Mouse (Mus musculus): ENCODE measurements at regions not wholly inside any gene's neighbourhood (a gene's known extent, or its start where the extent isn't known, plus 50 kb on each side); places are given as distances from the start of the nearest gene placed in this dataset.
"Not testable (repeated sequence)": the region's sequence is repeated elsewhere in the genome, so short reads cannot be mapped to it uniquely, and the experiment has no call there.

GRCm38 (mm10) chr9:33717614-33718013 lies 768.1 kb upstream of the Kirrel3 start:
- TF ChIP-seq CTCF (IDR thresholded peaks at IDR 0.05; ENCODE audit: low read depth) = no peak
- no peak for TF ChIP-seq EP300 (IDR thresholded peaks at IDR 0.05; ENCODE audit: low read depth)
- no peak overlapping the region for H3K4me2 ChIP-seq (ENCODE audit: low read depth, low read length)
- H3K27me3 ChIP-seq (ENCODE audit: control insufficient read depth, insufficient read depth, low read length) = no peaks in the 10 kb centered on the region
- no peak overlapping the region for H3K27ac ChIP-seq (ENCODE audit: low read depth)
- no peak overlapping the region for H3K9ac ChIP-seq (replicated peaks; ENCODE audit: low read depth, low read length)
- H3K9me3 ChIP-seq (replicated peaks; ENCODE audit: control insufficient read depth, low read length) = no peaks in the 10 kb centered on the region
- ATAC-seq (ENCODE audit: insufficient read depth, low read depth) (no peak), DNase-seq (ENCODE audit: low spot score) (no peak)
- no peaks in the 10 kb centered on the region for H3K36me3 ChIP-seq (replicated peaks; ENCODE audit: control insufficient read depth, insufficient read depth, low read length)
- no peak overlapping the region for H3K4me3 ChIP-seq (ENCODE audit: low read depth, low read length)
- 79% methylated on average over 2 of the region's 2 CpGs for WGBS
- no peaks in the 10 kb centered on the region for H3K4me1 ChIP-seq (ENCODE audit: control insufficient read depth, insufficient read depth)

- ATAC-seq (ENCODE audit: insufficient read depth, low read depth) = no peak
- WGBS = 82% methylated on average over 1 of the region's 1 CpGs
- no peak for DNase-seq (ENCODE audit: low spot score)
- no peaks in the 10 kb centered on the region for H3K27me3 ChIP-seq (ENCODE audit: control insufficient read depth, insufficient read depth, low read length)
- no peak overlapping the region for H3K27ac ChIP-seq (ENCODE audit: low read depth)
- H3K4me3 ChIP-seq (ENCODE audit: low read depth, low read length) = no peak overlapping the region
- no peaks in the 10 kb centered on the region for H3K9me3 ChIP-seq (replicated peaks; ENCODE audit: control insufficient read depth, low read length)
- no peaks in the 10 kb centered on the region for H3K4me1 ChIP-seq (ENCODE audit: control insufficient read depth, insufficient read depth)
- H3K4me2 ChIP-seq (ENCODE audit: low read depth, low read length) = no peak overlapping the region
- H3K36me3 ChIP-seq (replicated peaks; ENCODE audit: control insufficient read depth, insufficient read depth, low read length) = no peaks in the 10 kb centered on the region
- TF ChIP-seq CTCF (IDR thresholded peaks at IDR 0.05; ENCODE audit: low read depth) (no peak), EP300 (IDR thresholded peaks at IDR 0.05; ENCODE audit: low read depth) (no peak)
- no peak overlapping the region for H3K9ac ChIP-seq (replicated peaks; ENCODE audit: low read depth, low read length)
Measured at GRCm38 (mm10) chr9:33724811-33725210, 760.9 kb upstream of the Kirrel3 start.

GRCm38 (mm10) chr9:33728058-33728457 lies 757.6 kb upstream of the Kirrel3 start:
- not testable (repeated sequence) for H3K27ac ChIP-seq (ENCODE audit: low read depth); H3K9ac ChIP-seq (replicated peaks; ENCODE audit: low read depth, low read length); H3K4me1 ChIP-seq (ENCODE audit: control insufficient read depth, insufficient read depth); H3K4me3 ChIP-seq (ENCODE audit: low read depth, low read length); H3K36me3 ChIP-seq (replicated peaks; ENCODE audit: control insufficient read depth, insufficient read depth, low read length); H3K4me2 ChIP-seq (ENCODE audit: low read depth, low read length); H3K9me3 ChIP-seq (replicated peaks; ENCODE audit: control insufficient read depth, low read length); ATAC-seq (ENCODE audit: insufficient read depth, low read depth); DNase-seq (ENCODE audit: low spot score); H3K27me3 ChIP-seq (ENCODE audit: control insufficient read depth, insufficient read depth, low read length)
- 77% methylated on average over 19 of the region's 37 CpGs for WGBS

- TF ChIP-seq EP300 (IDR thresholded peaks at IDR 0.05; ENCODE audit: low read depth) = no peak
- no peak for TF ChIP-seq CTCF (IDR thresholded peaks at IDR 0.05; ENCODE audit: low read depth)
- Histone ChIP-seq H3K4me2 (ENCODE audit: low read depth, low read length) (no peak overlapping the region), H3K27ac (ENCODE audit: low read depth) (no peak overlapping the region), H3K9ac (replicated peaks; ENCODE audit: low read depth, low read length) (no peak overlapping the region), H3K9me3 (replicated peaks; ENCODE audit: control insufficient read depth, low read length) (no peaks in the 10 kb centered on the region), H3K27me3 (ENCODE audit: control insufficient read depth, insufficient read depth, low read length) (no peaks in the 10 kb centered on the region), H3K4me1 (ENCODE audit: control insufficient read depth, insufficient read depth) (no peaks in the 10 kb centered on the region), H3K36me3 (replicated peaks; ENCODE audit: control insufficient read depth, insufficient read depth, low read length) (no peaks in the 10 kb centered on the region), H3K4me3 (ENCODE audit: low read depth, low read length) (no peak overlapping the region)
- DNase-seq (ENCODE audit: low spot score) (no peak), ATAC-seq (ENCODE audit: insufficient read depth, low read depth) (no peak)
Measured at GRCm38 (mm10) chr9:33760701-33761100, 725.0 kb upstream of the Kirrel3 start.

GRCm38 (mm10) chr9:33766235-33766634 lies 719.5 kb upstream of the Kirrel3 start:
- H3K36me3 ChIP-seq (replicated peaks; ENCODE audit: control insufficient read depth, insufficient read depth, low read length) = no peaks in the 10 kb centered on the region
- no peaks in the 10 kb centered on the region for H3K4me1 ChIP-seq (ENCODE audit: control insufficient read depth, insufficient read depth)
- no peak overlapping the region for H3K4me3 ChIP-seq (ENCODE audit: low read depth, low read length)
- WGBS = 53% methylated on average over 2 of the region's 2 CpGs
- H3K27ac ChIP-seq (ENCODE audit: low read depth) = no peak overlapping the region
- ATAC-seq (ENCODE audit: insufficient read depth, low read depth) (no peak), DNase-seq (ENCODE audit: low spot score) (no peak)
- no peak overlapping the region for H3K9ac ChIP-seq (replicated peaks; ENCODE audit: low read depth, low read length)
- no peaks in the 10 kb centered on the region for H3K9me3 ChIP-seq (replicated peaks; ENCODE audit: control insufficient read depth, low read length)
- no peak overlapping the region for H3K4me2 ChIP-seq (ENCODE audit: low read depth, low read length)
- H3K27me3 ChIP-seq (ENCODE audit: control insufficient read depth, insufficient read depth, low read length) = no peaks in the 10 kb centered on the region
- no peak for TF ChIP-seq CTCF (IDR thresholded peaks at IDR 0.05; ENCODE audit: low read depth)
- no peak for TF ChIP-seq EP300 (IDR thresholded peaks at IDR 0.05; ENCODE audit: low read depth)

GRCm38 (mm10) chr9:33769811-33770210 lies 715.9 kb upstream of the Kirrel3 start:
- DNase-seq (ENCODE audit: low spot score) (no peak), ATAC-seq (ENCODE audit: insufficient read depth, low read depth) (no peak)
- no peaks in the 10 kb centered on the region for H3K9me3 ChIP-seq (replicated peaks; ENCODE audit: control insufficient read depth, low read length)
- H3K4me1 ChIP-seq (ENCODE audit: control insufficient read depth, insufficient read depth) = no peaks in the 10 kb centered on the region
- no peaks in the 10 kb centered on the region for H3K36me3 ChIP-seq (replicated peaks; ENCODE audit: control insufficient read depth, insufficient read depth, low read length)
- H3K27ac ChIP-seq (ENCODE audit: low read depth) = no peak overlapping the region
- no peak overlapping the region for H3K4me2 ChIP-seq (ENCODE audit: low read depth, low read length)
- H3K9ac ChIP-seq (replicated peaks; ENCODE audit: low read depth, low read length) = no peak overlapping the region
- TF ChIP-seq EP300 (IDR thresholded peaks at IDR 0.05; ENCODE audit: low read depth) (no peak), CTCF (IDR thresholded peaks at IDR 0.05; ENCODE audit: low read depth) (no peak; the same call in 1 of the 2 replicates)
- H3K27me3 ChIP-seq (ENCODE audit: control insufficient read depth, insufficient read depth, low read length) = no peaks in the 10 kb centered on the region
- H3K4me3 ChIP-seq (ENCODE audit: low read depth, low read length) = no peak overlapping the region
- 83% methylated on average over 2 of the region's 2 CpGs for WGBS
